Mouse (Mus musculus) kidney, embryonic 15.5 days (tissue): Measurements from ENCODE around the gene Cdc42se2. TPM values are rescaled to one million over a fixed set of nuclear protein-coding genes. Genes with fewer than 3 reads are reported as not detected.

Source experiments
- ATAC-seq: fragments of 200-750 bp; cut with Nextera tagmentation; replicated peaks from 2 replicates; pipeline ENCODE4 v1.8.0; 2017; ENCODE audit warnings: moderate TSS enrichment; ENCODE audit not compliant: low FRiP score
- H3K27ac ChIP-seq: fragments of 300-500 bp; sonication (generic); 2 replicates; pipeline ENCODE4 v1.5.1; 2015; ENCODE audit warnings: mild to moderate bottlenecking, inconsistent platforms
- H3K27me3 ChIP-seq: fragments of 300-500 bp; sonication (generic); 2 replicates; pipeline ENCODE4 v1.6.1; 2015; ENCODE audit warnings: inconsistent platforms
- H3K36me3 ChIP-seq: fragments of 300-500 bp; sonication (generic); 2 replicates; pipeline ENCODE4 v1.6.1; 2015; ENCODE audit warnings: inconsistent platforms
- H3K4me1 ChIP-seq: fragments of 300-500 bp; sonication (generic); 2 replicates; pipeline ENCODE4 v1.6.1; 2015; ENCODE audit warnings: inconsistent platforms
- H3K4me2 ChIP-seq: fragments of 300-500 bp; sonication (generic); 2 replicates; pipeline ENCODE4 v1.6.1; 2015; ENCODE audit warnings: moderate library complexity, mild to moderate bottlenecking, inconsistent platforms
- H3K4me3 ChIP-seq: fragments of 300-500 bp; sonication (generic); replicated peaks from 2 replicates; pipeline ENCODE4 v1.5.1; 2015; ENCODE audit warnings: mild to moderate bottlenecking, inconsistent platforms
- H3K9ac ChIP-seq: fragments of 300-500 bp; sonication (generic); 2 replicates; pipeline ENCODE4 v1.6.1; 2015; ENCODE audit warnings: mild to moderate bottlenecking, inconsistent platforms
- H3K9me3 ChIP-seq: fragments of 300-500 bp; sonication (generic); replicated peaks from 2 replicates; pipeline ENCODE4 v1.6.1; 2016; ENCODE audit warnings: inconsistent platforms
- WGBS: fragments of 180-500 bp; shearing (Covaris S2); methylation state at CpG from one replicate; pipeline ENCODE4 v1.1.7; 2015; ENCODE audit warnings: mixed read lengths; 5-methylcytosine and 5-hydroxymethylcytosine counted together
- polyA plus RNA-seq: library from polyadenylated mRNA; unstranded; fragments of >200 nt; fragmentation: Nextera tagmentation; extraction: Ambion mirVana; gene quantifications from 2 replicates; pipeline ENCODE4 v1.2.1, GENCODE M21; 2015

Gene Cdc42se2
- polyA plus RNA-seq, 1 experiment from 2014 or later, result 89.2 TPM

DNA sequence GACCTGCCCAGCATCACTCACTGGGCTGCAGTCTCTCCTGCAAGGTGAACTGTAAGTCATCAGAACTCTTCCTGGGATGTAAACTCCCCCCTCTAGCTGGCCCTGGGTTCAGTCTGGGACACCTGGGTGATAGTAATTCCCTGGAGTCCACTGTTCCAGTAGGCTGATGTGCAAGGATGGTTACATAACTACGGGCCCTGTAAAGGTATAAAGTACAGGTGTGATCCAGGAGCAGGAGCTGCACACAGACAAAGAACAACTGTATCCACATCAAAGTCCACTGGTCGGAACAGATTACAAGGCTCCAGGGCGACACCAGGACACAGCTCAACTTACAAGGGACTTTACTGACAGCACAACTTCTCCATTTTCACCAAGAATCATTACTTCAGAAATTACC lies 23.6 kb upstream of the Cdc42se2 start:
- H3K4me1 ChIP-seq, result peaks cover 7% of the 10 kb centered on the region; the same call in 1 of the 2 replicates
- no peak overlapping the region for H3K27ac ChIP-seq
- H3K36me3 ChIP-seq, result no peaks in the 10 kb centered on the region
- ATAC-seq, result no peak
- 0 out of 2 replicates have a peak, but pooled peaks cover 5% of the 10 kb centered on the region for H3K27me3 ChIP-seq
- 60% methylated on average over 3 of the region's 3 CpGs for WGBS
- no peak overlapping the region for H3K4me3 ChIP-seq
- no peak overlapping the region for H3K9ac ChIP-seq
- H3K9me3 ChIP-seq, result no peaks in the 10 kb centered on the region
- no peak overlapping the region for H3K4me2 ChIP-seq

DNA sequence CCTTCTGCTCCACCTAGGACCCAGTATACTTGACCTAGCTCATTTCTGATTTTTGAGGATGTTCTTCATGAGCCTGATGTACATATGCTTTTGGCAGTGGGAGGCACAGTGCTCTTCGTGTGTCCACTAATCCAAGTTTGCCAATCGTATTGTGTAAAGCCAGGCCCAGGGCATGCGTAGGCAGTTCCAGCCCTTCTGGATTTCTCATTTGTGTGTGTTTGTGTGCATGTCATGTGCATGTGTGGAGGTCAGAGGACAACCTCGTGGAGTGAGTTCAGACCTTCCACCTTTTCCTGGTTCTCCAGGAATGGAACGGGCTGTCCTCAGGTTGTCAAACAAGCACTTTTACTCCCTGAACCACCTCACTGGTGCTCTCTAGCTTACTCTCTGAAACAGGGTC lies 22.1 kb upstream of the Cdc42se2 start:
- H3K4me1 ChIP-seq, result peaks cover 7% of the 10 kb centered on the region; the same call in 1 of the 2 replicates
- H3K9ac ChIP-seq, result no peak overlapping the region
- H3K9me3 ChIP-seq, result no peaks in the 10 kb centered on the region
- WGBS, result 73% methylated on average over 5 of the region's 5 CpGs
- no peaks in the 10 kb centered on the region for H3K36me3 ChIP-seq
- H3K27ac ChIP-seq, result no peak overlapping the region
- H3K4me3 ChIP-seq, result no peak overlapping the region
- ATAC-seq, result no peak
- 0 out of 2 replicates have a peak, but pooled peaks cover 5% of the 10 kb centered on the region for H3K27me3 ChIP-seq
- H3K4me2 ChIP-seq, result no peak overlapping the region

- no peaks in the 10 kb centered on the region for H3K9me3 ChIP-seq
- no peak overlapping the region for H3K4me2 ChIP-seq
- no peak overlapping the region for H3K9ac ChIP-seq
- no peak for ATAC-seq
- H3K27me3 ChIP-seq, result 0 out of 2 replicates have a peak, but pooled peaks cover 5% of the 10 kb centered on the region
- peaks cover 9% of the 10 kb centered on the region; the same call in 1 of the 2 replicates for H3K4me1 ChIP-seq
- no peak overlapping the region for H3K4me3 ChIP-seq
- no peaks in the 10 kb centered on the region for H3K36me3 ChIP-seq
- H3K27ac ChIP-seq, result no peak overlapping the region
- 84% methylated on average over 4 of the region's 4 CpGs for WGBS
Measured at GRCm38 (mm10) chr11:54808177-54808576, 20.7 kb upstream of the Cdc42se2 start.

GRCm38 (mm10) chr11:54807669-54808068 lies 20.2 kb upstream of the Cdc42se2 start:
- H3K27me3 ChIP-seq, result 0 out of 2 replicates have a peak, but pooled peaks cover 5% of the 10 kb centered on the region
- no peak overlapping the region for H3K9ac ChIP-seq
- H3K27ac ChIP-seq, result no peak overlapping the region
- 57% methylated on average over 9 of the region's 9 CpGs for WGBS
- no peak overlapping the region for H3K4me3 ChIP-seq
- H3K9me3 ChIP-seq, result no peaks in the 10 kb centered on the region
- no peak for ATAC-seq
- no peaks in the 10 kb centered on the region for H3K36me3 ChIP-seq
- H3K4me2 ChIP-seq, result no peak overlapping the region
- peaks cover 9% of the 10 kb centered on the region; the same call in 1 of the 2 replicates for H3K4me1 ChIP-seq

- ATAC-seq, result no peak
- H3K27ac ChIP-seq, result no peak overlapping the region
- H3K4me1 ChIP-seq, result peaks cover 9% of the 10 kb centered on the region; the same call in 1 of the 2 replicates
- 0 out of 2 replicates have a peak, but pooled peaks cover 5% of the 10 kb centered on the region for H3K27me3 ChIP-seq
- no peaks in the 10 kb centered on the region for H3K9me3 ChIP-seq
- no peak overlapping the region for H3K4me3 ChIP-seq
- no peak overlapping the region for H3K9ac ChIP-seq
- 95% methylated on average over 28 of the region's 28 CpGs for WGBS
- no peak overlapping the region for H3K4me2 ChIP-seq
- H3K36me3 ChIP-seq, result no peaks in the 10 kb centered on the region
Measured at GRCm38 (mm10) chr11:54806891-54807290, 19.4 kb upstream of the Cdc42se2 start.

- ATAC-seq, result no peak
Measured at GRCm38 (mm10) chr11:54805196-54805595, 17.7 kb upstream of the Cdc42se2 start.

GRCm38 (mm10) chr11:54802621-54803020 lies 15.1 kb upstream of the Cdc42se2 start:
- Histone ChIP-seq H3K4me2 (no peak overlapping the region), H3K4me3 (no peak overlapping the region), H3K9me3 (no peaks in the 10 kb centered on the region), H3K36me3 (no peaks in the 10 kb centered on the region), H3K4me1 (peaks cover 9% of the 10 kb centered on the region; the same call in 1 of the 2 replicates), H3K9ac (no peak overlapping the region), H3K27ac (no peak overlapping the region), H3K27me3 (no peaks in the 10 kb centered on the region)
- 30% methylated on average over 6 of the region's 6 CpGs for WGBS
- no peak for ATAC-seq

More at GRCm38 (mm10) chr11:54805196-54805595, 17.7 kb upstream of the Cdc42se2 start:
- Histone ChIP-seq H3K36me3 (no peaks in the 10 kb centered on the region), H3K9ac (no peak overlapping the region), H3K4me3 (no peak overlapping the region), H3K27me3 (no peaks in the 10 kb centered on the region), H3K27ac (no peak overlapping the region), H3K4me2 (no peak overlapping the region), H3K4me1 (peaks cover 9% of the 10 kb centered on the region; the same call in 1 of the 2 replicates), H3K9me3 (no peaks in the 10 kb centered on the region)
- 81% methylated on average over 4 of the region's 4 CpGs for WGBS

DNA sequence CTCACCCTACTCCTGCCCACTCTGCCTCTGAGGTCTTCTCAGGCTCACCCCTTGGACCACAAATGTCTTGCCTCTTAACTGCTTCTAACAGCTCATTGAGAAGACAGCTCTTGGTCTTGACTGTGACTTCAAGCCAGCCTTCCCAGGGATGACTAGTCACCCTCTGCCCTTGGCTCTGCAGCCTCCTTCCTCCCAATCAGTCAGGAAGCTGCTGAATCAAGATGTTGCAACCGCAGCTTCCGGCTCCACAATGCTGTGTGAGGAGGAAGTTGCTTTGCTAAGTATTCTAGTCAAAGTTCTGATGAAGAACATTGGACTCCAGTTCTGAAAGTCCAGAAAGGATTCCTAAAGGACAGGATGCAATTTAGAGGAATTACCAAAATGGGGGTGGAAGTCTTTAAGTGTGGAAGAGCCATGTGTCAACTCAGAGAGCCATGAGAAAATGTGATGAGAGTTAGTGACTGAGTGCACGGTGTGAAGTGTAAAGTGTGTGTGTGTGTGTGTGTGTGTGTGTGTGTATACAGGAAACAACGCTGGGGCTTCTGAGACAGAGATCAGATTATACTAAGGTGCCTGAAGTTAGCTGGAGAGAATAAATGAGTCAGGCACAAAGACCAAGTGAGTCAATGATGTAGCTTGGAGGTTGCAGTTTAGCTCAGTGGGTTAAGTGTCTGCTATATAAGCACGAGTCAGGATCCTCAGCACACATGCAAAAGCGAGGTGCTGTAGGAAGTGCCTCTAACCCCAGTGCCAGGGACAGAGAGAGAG lies 14.5 kb upstream of the Cdc42se2 start:
- Histone ChIP-seq H3K27ac (no peak overlapping the region), H3K27me3 (no peaks in the 10 kb centered on the region), H3K4me2 (no peak overlapping the region), H3K4me1 (0 out of 2 replicates have a peak, but pooled peaks cover 3% of the 10 kb centered on the region), H3K9me3 (no peaks in the 10 kb centered on the region), H3K4me3 (no peak overlapping the region), H3K9ac (no peak overlapping the region), H3K36me3 (no peaks in the 10 kb centered on the region)
- 65% methylated on average over 6 of the region's 6 CpGs for WGBS
- ATAC-seq, result no peak

DNA sequence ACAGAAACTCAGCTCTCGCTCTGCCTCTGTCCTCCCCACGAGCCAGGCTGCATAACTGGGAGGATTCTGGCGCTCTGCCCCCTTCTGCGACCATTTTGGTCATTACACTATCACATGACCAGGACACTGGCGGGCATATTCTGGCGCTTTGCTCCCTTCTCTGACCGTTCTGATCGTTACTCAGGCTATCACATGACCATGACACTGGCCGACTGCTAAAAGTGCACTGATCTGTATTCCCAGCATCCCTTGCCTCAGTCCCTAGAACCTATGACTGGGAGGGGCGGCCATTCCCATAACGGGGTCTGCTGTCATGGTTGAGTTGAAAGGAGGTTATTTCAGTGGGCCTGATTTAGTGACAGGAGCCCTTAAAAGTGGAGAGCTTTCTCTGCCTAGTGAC lies 9.1 kb upstream of the Cdc42se2 start:
- Histone ChIP-seq H3K9ac (no peak overlapping the region), H3K27me3 (no peaks in the 10 kb centered on the region), H3K36me3 (no peaks in the 10 kb centered on the region), H3K4me3 (no peak overlapping the region), H3K9me3 (no peaks in the 10 kb centered on the region), H3K4me2 (no peak overlapping the region), H3K4me1 (no peaks in the 10 kb centered on the region), H3K27ac (no peak overlapping the region)
- ATAC-seq, result no peak
- 72% methylated on average over 11 of the region's 11 CpGs for WGBS

GRCm38 (mm10) chr11:54794678-54795077 lies 7.2 kb upstream of the Cdc42se2 start:
- 90% methylated on average over 3 of the region's 3 CpGs for WGBS
- no peak overlapping the region for H3K27ac ChIP-seq

GRCm38 (mm10) chr11:54793173-54793572 lies 5.7 kb upstream of the Cdc42se2 start:
- Histone ChIP-seq H3K9ac (no peak overlapping the region), H3K9me3 (no peaks in the 10 kb centered on the region), H3K4me1 (peaks cover 2% of the 10 kb centered on the region), H3K27me3 (no peaks in the 10 kb centered on the region), H3K4me3 (no peak overlapping the region), H3K27ac (no peak overlapping the region), H3K4me2 (no peak overlapping the region), H3K36me3 (no peaks in the 10 kb centered on the region)
- WGBS, result 83% methylated on average over 1 of the region's 1 CpGs
- no peak for ATAC-seq

More at GRCm38 (mm10) chr11:54794678-54795077, 7.2 kb upstream of the Cdc42se2 start:
- H3K36me3 ChIP-seq, result no peaks in the 10 kb centered on the region
- no peak overlapping the region for H3K9ac ChIP-seq
- H3K4me2 ChIP-seq, result no peak overlapping the region
- H3K9me3 ChIP-seq, result no peaks in the 10 kb centered on the region
- no peak overlapping the region for H3K4me3 ChIP-seq
- H3K27me3 ChIP-seq, result no peaks in the 10 kb centered on the region
- H3K4me1 ChIP-seq, result no peaks in the 10 kb centered on the region
- ATAC-seq, result no peak

DNA sequence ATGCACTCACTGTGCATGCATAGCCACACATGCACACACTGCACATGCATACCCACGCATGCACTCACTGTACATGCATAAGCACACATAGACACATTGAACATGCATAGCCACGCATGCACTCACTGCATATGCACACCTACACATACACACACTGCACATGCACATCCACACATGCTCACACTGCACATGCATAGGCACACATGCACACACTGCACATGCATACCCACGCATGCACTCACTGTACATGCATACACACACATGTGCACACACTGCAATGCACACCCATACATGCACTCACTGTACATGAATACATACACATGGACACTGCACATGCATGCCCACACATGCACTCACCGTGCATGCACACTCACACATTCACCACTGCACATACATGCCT lies 4.0 kb upstream of the Cdc42se2 start:
- Histone ChIP-seq H3K27ac (no peak overlapping the region), H3K4me3 (no peak overlapping the region), H3K9ac (no peak overlapping the region), H3K4me2 (no peak overlapping the region), H3K27me3 (no peaks in the 10 kb centered on the region), H3K36me3 (no peaks in the 10 kb centered on the region), H3K9me3 (no peaks in the 10 kb centered on the region), H3K4me1 (peaks cover 5% of the 10 kb centered on the region)
- no peak for ATAC-seq
- 94% methylated on average over 4 of the region's 4 CpGs for WGBS
